Mouse (Mus musculus) MEL-GATA-1-ER (cell line): Measurements from ENCODE around the gene Gm12184.
"Not testable (repeated sequence)": the region's sequence is repeated elsewhere in the genome, so short reads cannot be mapped to it uniquely, and the experiment has no call there.

Source experiments
- DNase-seq: peaks from one replicate; pipeline ENCODE4 v3.0.0-alpha.2; 2012; ENCODE audit warnings: low read depth; ENCODE audit errors: extremely low read depth

Gm12184 gene

GRCm38 (mm10) chr11:48825979-48826751 lies at the start of gene Gm12184, which contains the start of gene Trim7:
Gene Gm12184, minus strand, starts transcription at chr11:48826655.
Gene Trim7, plus strand, starts transcription at chr11:48826140.
- DNase-seq, result not testable (repeated sequence)

- DNase-seq, result not testable (repeated sequence)
These were observed 48.9 kb upstream of the Gm12184 start for GRCm38 (mm10) chr11:48875343-48875837.

- no peak for DNase-seq
These were observed 48.0 kb upstream of the Gm12184 start for GRCm38 (mm10) chr11:48874465-48874864.

- DNase-seq, result peak; percentile 84
These were observed 47.3 kb upstream of the Gm12184 start for GRCm38 (mm10) chr11:48873591-48874290.

- no peak for DNase-seq
These were observed 46.3 kb upstream of the Gm12184 start for GRCm38 (mm10) chr11:48872695-48873300.

- no peak for DNase-seq
These were observed 45.5 kb upstream of the Gm12184 start for GRCm38 (mm10) chr11:48871817-48872541.

GRCm38 (mm10) chr11:48871201-48871772 lies 44.8 kb upstream of the Gm12184 start, which contains the start of gene Irgm1:
Gene Irgm1, minus strand, starts transcription at chr11:48871683.
- DNase-seq, result no peak

GRCm38 (mm10) chr11:48870781-48871180 lies 44.3 kb upstream of the Gm12184 start:
- DNase-seq, result no peak

GRCm38 (mm10) chr11:48869380-48870110 lies 43.1 kb upstream of the Gm12184 start:
- no peak for DNase-seq

GRCm38 (mm10) chr11:48866481-48866880 lies 40.0 kb upstream of the Gm12184 start:
- no peak for DNase-seq

- DNase-seq, result no peak
These were observed 37.4 kb upstream of the Gm12184 start for GRCm38 (mm10) chr11:48863808-48864207.

- no peak for DNase-seq
These were observed 36.4 kb upstream of the Gm12184 start for GRCm38 (mm10) chr11:48862784-48863319.

- no peak for DNase-seq
These were observed 32.6 kb upstream of the Gm12184 start for GRCm38 (mm10) chr11:48859014-48859413.

- peak; percentile 84 for DNase-seq
These were observed 27.2 kb upstream of the Gm12184 start for GRCm38 (mm10) chr11:48853474-48854180.

- DNase-seq, result no peak
These were observed 26.4 kb upstream of the Gm12184 start for GRCm38 (mm10) chr11:48852624-48853473.

GRCm38 (mm10) chr11:48852190-48852589 lies 25.7 kb upstream of the Gm12184 start:
- DNase-seq, result no peak

- no peak for DNase-seq
These were observed 25.0 kb upstream of the Gm12184 start for GRCm38 (mm10) chr11:48851270-48851995.

GRCm38 (mm10) chr11:48850240-48850639 lies 23.8 kb upstream of the Gm12184 start:
- DNase-seq, result no peak
